Mouse (Mus musculus) heart, embryonic 14.5 days (tissue): ENCODE measurements at regions not wholly inside any gene's neighbourhood (a gene's known extent, or its start where the extent isn't known, plus 50 kb on each side); places are given as distances from the start of the nearest gene placed in this dataset.
A peak's percentile ranks its signal among the peaks of the same experiment; 100 is the strongest.

ENCODE experiments used
- ATAC-seq: fragments of 200-750 bp; cut with Nextera tagmentation; 2 replicates; pipeline ENCODE4 v1.8.0; 2017; ENCODE audit warnings: low read depth, moderate TSS enrichment; ENCODE audit not compliant: insufficient number of reproducible peaks, insufficient read depth, low FRiP score
- H3K27ac ChIP-seq, 2 experiments: fragments of 200-500 bp in 1 of 2; fragments of 300-500 bp in 1 of 2; sonication (generic) in 1 of 2; replicated peaks in 1 of 2; 2 replicates each; pipeline ENCODE4 v1.5.1; 2012 to 2014; ENCODE audit warnings: low read depth in 2 of 2, low read length in 2 of 2, control low read depth in 1 of 2, mild to moderate bottlenecking in 1 of 2, mixed read lengths in 1 of 2; ENCODE audit not compliant: control insufficient read depth in 1 of 2, insufficient read depth in 1 of 2
- H3K27me3 ChIP-seq: fragments of 300-500 bp; sonication (generic); 2 replicates; pipeline ENCODE4 v1.6.1; 2014; ENCODE audit warnings: mild to moderate bottlenecking, low read length, control low read depth; ENCODE audit not compliant: control insufficient read depth, insufficient read depth
- H3K36me3 ChIP-seq: fragments of 300-500 bp; sonication (generic); 2 replicates; pipeline ENCODE4 v1.6.1; 2014; ENCODE audit warnings: mild to moderate bottlenecking, control low read depth, low read length, mixed read lengths; ENCODE audit not compliant: control insufficient read depth, insufficient read depth
- H3K4me1 ChIP-seq, 2 experiments: fragments of 200-500 bp in 1 of 2; fragments of 300-500 bp in 1 of 2; sonication (generic) in 1 of 2; 2 replicates each; pipeline ENCODE4 v1.6.1; 2012 to 2014; ENCODE audit warnings: low read length in 2 of 2, control low read depth in 1 of 2, mixed read lengths in 1 of 2; ENCODE audit not compliant: control insufficient read depth in 2 of 2, insufficient read depth in 2 of 2
- H3K4me2 ChIP-seq: fragments of 300-500 bp; sonication (generic); 2 replicates; pipeline ENCODE4 v1.6.1; 2014; ENCODE audit warnings: mild to moderate bottlenecking, low read length
- H3K4me3 ChIP-seq, 2 experiments: fragments of 200-500 bp in 1 of 2; fragments of 300-500 bp in 1 of 2; sonication (generic) in 1 of 2; 2 replicates each; pipeline ENCODE4 v1.5.1; 2012 to 2014; ENCODE audit warnings: low read length in 2 of 2, mild to moderate bottlenecking in 2 of 2, control low read depth in 1 of 2, low read depth in 1 of 2, moderate library complexity in 1 of 2; ENCODE audit not compliant: control insufficient read depth in 1 of 2, insufficient read depth in 1 of 2
- H3K9ac ChIP-seq: fragments of 300-500 bp; sonication (generic); 2 replicates; pipeline ENCODE4 v1.6.1; 2014; ENCODE audit warnings: mild to moderate bottlenecking, low read length
- H3K9me3 ChIP-seq: fragments of 300-500 bp; sonication (generic); 2 replicates; pipeline ENCODE4 v1.6.1; 2016; ENCODE audit warnings: low read length, control low read depth; ENCODE audit not compliant: control insufficient read depth
- WGBS: fragments of 180-500 bp; shearing (Covaris S2); extraction: QIAGEN DNeasy Blood & Tissue Kit; methylation state at CpG from one replicate; pipeline ENCODE4 v1.1.7; 2014; 5-methylcytosine and 5-hydroxymethylcytosine counted together

DNA sequence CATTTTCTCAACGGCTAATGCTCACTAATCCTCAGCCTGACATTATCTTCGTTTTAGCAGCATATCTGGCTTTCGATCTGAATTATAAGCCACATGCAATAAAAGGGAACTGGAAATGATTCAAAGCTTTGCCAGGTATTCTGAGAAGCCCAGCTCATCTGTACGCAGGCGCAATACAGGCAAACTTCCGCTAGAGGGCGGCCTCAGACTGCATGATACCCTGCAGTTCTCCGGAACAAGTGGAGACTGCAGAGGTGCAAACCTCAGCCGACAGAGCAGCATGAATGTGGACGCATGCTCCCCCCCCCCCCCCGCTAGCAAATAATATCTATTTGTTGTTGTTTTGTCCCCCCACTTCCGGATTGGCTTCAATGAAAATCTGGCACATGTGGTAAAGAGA lies 75.3 kb upstream of the Shisa3 start:
- Histone ChIP-seq H3K9ac (0 out of 2 replicates have a peak overlapping the region, but pooled peaks have one; percentile 45), H3K27me3 (no peaks in the 10 kb centered on the region), H3K36me3 (no peaks in the 10 kb centered on the region), H3K9me3 (no peaks in the 10 kb centered on the region), H3K27ac (no peak overlapping the region), H3K4me1 (peaks cover 0 to 4% of the 10 kb centered on the region in 2 experiments; a peak in 1 of 4 replicates), H3K4me3 (peak overlapping the region; percentile 20 to 30), H3K4me2 (peak overlapping the region; percentile 63)
- WGBS, result 1% methylated on average over 12 of the region's 12 CpGs
- ATAC-seq, result 0 out of 2 replicates have a peak, but pooled peaks have one; percentile 38

DNA sequence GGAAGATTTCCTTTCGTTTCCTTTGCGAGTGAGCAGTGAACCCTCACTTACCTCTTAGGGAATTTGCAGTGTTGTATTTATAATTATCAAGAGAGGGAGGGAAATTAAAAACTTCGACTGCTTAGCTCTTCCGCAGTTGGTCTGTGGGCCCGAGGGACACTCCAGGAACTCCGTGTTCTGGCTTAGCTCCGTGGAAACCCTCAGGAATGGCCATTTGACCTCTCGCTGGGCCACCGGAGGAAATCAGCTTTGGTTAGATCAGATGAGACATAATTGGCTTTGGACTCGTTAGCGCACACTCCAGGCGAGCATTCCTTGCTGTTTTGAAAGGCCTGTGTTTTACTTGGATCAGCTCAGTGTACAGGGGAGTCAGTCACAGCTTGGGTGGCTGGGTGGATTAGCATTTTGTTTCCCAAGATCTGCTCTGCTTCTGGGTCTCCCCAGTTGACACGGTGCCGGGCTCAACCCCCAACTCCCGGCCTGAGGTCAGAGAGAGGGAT lies 74.9 kb upstream of the Shisa3 start:
- H3K4me3 ChIP-seq, result peak overlapping the region; percentile 20 to 30
- peaks cover 2 to 4% of the 10 kb centered on the region in 2 experiments; a peak in 2 of 4 replicates for H3K4me1 ChIP-seq
- H3K27me3 ChIP-seq, result no peaks in the 10 kb centered on the region
- ATAC-seq, result 0 out of 2 replicates have a peak, but pooled peaks have one; percentile 5
- H3K9ac ChIP-seq, result peak overlapping the region; percentile 45
- H3K36me3 ChIP-seq, result no peaks in the 10 kb centered on the region
- H3K27ac ChIP-seq, result no peak overlapping the region
- H3K4me2 ChIP-seq, result peak overlapping the region; percentile 63
- WGBS, result 28% methylated on average over 15 of the region's 15 CpGs
- H3K9me3 ChIP-seq, result no peaks in the 10 kb centered on the region

DNA sequence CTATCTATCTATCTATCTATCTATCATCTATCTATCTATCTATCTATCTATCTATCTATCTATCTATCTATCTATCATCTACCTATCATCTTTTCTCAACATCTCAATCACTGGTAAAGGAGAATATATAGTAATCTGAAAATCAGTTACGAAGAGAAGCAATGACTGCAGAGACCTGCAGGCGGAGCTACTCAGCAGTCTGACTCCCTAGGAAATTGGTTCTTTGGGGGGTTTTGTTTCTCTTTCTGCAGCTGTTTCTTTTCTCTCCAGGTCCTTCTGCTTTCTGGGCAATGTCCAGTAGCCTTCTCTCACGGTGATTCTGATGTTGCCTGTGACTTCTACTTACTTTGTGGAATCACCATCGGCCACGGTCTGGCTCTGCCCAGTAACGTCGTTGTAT lies 73.6 kb upstream of the Shisa3 start:
- no peak overlapping the region for H3K27ac ChIP-seq
- no peak for ATAC-seq

DNA sequence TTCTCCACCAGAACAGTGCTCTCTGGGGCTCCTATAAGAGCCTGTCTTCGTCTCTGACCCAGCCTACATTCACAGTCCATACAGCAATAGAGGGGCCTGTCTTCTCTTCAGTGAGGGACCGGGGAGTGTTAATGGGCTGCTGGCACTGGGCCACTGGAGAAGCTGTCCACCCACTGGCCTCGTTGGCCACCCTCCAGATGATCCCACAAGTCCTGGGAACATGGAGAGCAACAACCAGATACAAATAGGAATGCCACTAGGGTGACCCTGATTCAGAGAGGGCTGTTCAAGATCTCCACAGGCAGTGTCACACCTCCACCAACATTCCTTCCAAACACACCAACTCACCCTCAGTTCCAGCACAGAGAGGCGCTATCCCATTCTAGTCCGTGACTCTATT lies 69.7 kb upstream of the Shisa3 start:
- WGBS, result 48% methylated on average over 5 of the region's 5 CpGs
- H3K36me3 ChIP-seq, result no peaks in the 10 kb centered on the region
- no peak for ATAC-seq
- no peak overlapping the region for H3K9ac ChIP-seq
- no peak overlapping the region for H3K4me3 ChIP-seq
- H3K4me2 ChIP-seq, result no peak overlapping the region
- no peaks in the 10 kb centered on the region for H3K27me3 ChIP-seq
- no peaks in the 10 kb centered on the region for H3K9me3 ChIP-seq
- peaks cover 4 to 6% of the 10 kb centered on the region in 2 experiments; a peak in 3 of 4 replicates for H3K4me1 ChIP-seq
- H3K27ac ChIP-seq, result no peak overlapping the region

More for the DNA sequence above, 73.6 kb upstream of the Shisa3 start:
- Histone ChIP-seq H3K4me3 (no peak overlapping the region), H3K27me3 (no peaks in the 10 kb centered on the region), H3K4me2 (no peak overlapping the region), H3K4me1 (peaks cover 6 to 7% of the 10 kb centered on the region in 2 experiments; a peak in 3 of 4 replicates), H3K9ac (no peak overlapping the region), H3K9me3 (no peaks in the 10 kb centered on the region), H3K36me3 (no peaks in the 10 kb centered on the region)
- WGBS, result 79% methylated on average over 7 of the region's 7 CpGs

DNA sequence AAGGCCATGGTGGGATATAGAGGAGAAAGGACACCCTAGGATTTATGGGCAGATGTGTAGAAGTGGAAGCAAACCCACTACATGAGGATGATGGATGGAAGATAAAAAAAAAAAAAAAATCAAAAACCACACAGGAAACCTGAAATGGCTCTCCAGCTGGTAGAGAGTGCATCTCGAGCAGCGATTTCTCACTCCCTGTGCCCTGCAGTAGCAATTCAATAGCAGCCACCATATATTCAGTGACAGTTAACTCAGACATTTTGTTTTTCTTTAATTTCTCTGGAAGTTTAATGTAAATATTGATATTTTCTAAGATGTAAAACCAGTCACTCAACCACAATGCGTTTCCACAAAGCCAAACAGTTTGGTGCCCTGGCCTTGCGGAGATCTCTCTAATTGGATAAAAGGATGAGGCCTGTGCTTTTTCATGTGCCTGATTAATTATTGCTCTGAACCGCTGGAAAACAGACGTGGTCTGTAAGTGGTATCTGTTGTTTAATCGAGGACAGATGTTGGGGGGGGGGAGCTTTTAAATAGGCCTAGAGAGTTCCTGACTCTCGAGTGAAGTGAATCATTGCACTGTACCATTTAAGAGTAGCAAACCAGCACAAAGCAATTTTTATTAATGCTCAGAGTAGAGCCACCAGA lies 68.0 kb upstream of the Shisa3 start:
- Histone ChIP-seq H3K4me3 (no peak overlapping the region), H3K4me2 (no peak overlapping the region), H3K27me3 (no peaks in the 10 kb centered on the region), H3K27ac (no peak overlapping the region), H3K4me1 (peaks cover 3 to 6% of the 10 kb centered on the region in 2 experiments; a peak in 3 of 4 replicates), H3K36me3 (no peaks in the 10 kb centered on the region), H3K9me3 (no peaks in the 10 kb centered on the region), H3K9ac (no peak overlapping the region)
- 69% methylated on average over 8 of the region's 8 CpGs for WGBS
- ATAC-seq, result no peak

DNA sequence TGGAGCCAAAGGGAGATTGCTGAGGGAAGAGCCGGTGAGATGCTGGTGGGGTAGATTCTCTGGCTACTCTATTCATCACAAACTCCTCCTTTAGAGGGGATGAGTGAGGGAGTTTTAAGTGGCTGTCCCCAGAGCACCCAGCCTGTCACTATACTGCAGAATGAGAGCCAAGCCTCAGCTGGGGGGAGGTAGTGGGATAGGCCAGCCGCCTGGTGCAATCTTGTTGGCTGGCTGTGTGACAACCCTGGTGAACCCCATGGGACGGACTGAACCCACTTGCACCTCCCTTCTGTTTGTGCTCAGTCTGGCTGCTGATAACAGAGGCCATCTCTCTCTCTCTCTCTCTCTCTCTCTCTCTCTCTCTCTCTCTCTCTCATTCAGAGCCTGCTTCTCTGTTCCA lies 65.8 kb upstream of the Shisa3 start:
- Histone ChIP-seq H3K27ac (no peak overlapping the region), H3K4me2 (no peak overlapping the region), H3K9me3 (no peaks in the 10 kb centered on the region), H3K36me3 (no peaks in the 10 kb centered on the region), H3K4me3 (no peak overlapping the region), H3K4me1 (peaks cover 3 to 6% of the 10 kb centered on the region in 2 experiments; a peak in 3 of 4 replicates), H3K27me3 (no peaks in the 10 kb centered on the region), H3K9ac (no peak overlapping the region)
- 24% methylated on average over 3 of the region's 3 CpGs for WGBS
- peak; percentile 11; the same call in 1 of the 2 replicates for ATAC-seq

DNA sequence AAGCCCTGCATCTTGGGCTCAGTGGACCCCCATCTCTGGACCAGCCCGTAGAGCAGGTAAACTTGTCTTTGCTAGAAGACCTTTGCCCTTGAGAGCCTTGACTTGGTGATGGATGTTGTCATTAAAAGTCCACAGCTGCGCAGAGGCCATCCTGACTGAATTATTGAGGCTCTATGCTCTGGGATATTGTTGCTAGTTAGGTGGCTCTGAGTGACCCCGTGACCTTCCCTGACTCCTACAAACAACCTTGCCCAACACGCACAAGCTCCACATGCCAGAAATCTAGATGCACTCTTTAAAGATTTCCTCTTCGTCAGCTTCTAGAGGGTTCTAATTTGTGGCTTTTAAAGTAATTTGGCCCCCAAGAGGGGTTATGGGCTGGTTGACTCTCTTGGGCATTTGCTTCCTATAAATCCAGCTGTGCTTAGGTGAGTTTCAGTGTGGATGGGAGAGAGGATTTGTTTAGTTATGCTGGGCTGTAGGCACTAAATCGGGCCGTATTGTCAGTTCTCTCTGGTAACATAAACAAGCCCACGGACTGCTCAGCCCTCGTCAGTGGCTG lies 63.6 kb upstream of the Shisa3 start:
- Histone ChIP-seq H3K4me1 (no peaks in the 10 kb centered on the region), H3K36me3 (no peaks in the 10 kb centered on the region), H3K27ac (no peak overlapping the region), H3K9me3 (no peaks in the 10 kb centered on the region), H3K4me2 (no peak overlapping the region), H3K27me3 (no peaks in the 10 kb centered on the region), H3K9ac (no peak overlapping the region), H3K4me3 (no peak overlapping the region)
- no peak for ATAC-seq
- 71% methylated on average over 9 of the region's 9 CpGs for WGBS
